Mouse (Mus musculus) cerebellum, postnatal 4 days (tissue): ENCODE measurements at regions not wholly inside any gene's neighbourhood (a gene's known extent, or its start where the extent isn't known, plus 50 kb on each side); places are given as distances from the start of the nearest gene placed in this dataset.

ENCODE experiments used
- DNase-seq, 2 experiments: peaks; one replicate each; pipeline ENCODE4 v3.0.0; 2022; ENCODE audit warnings: low spot score in 2 of 2, mixed read lengths in 1 of 2

- peak in 1 of 2 experiments; percentile 22 for DNase-seq
Observed at GRCm38 (mm10) chr4:89446765-89447487, 136.1 kb upstream of the Cdkn2b start.

GRCm38 (mm10) chr4:89446156-89446716 is 135.4 kb upstream of the Cdkn2b start:
- peak in 1 of 2 experiments; percentile 34 for DNase-seq

- no peak for DNase-seq
Observed at GRCm38 (mm10) chr4:89445214-89446155, 134.6 kb upstream of the Cdkn2b start.

- DNase-seq, result no peak
Observed at GRCm38 (mm10) chr4:89442526-89442925, 131.7 kb upstream of the Cdkn2b start.

GRCm38 (mm10) chr4:89440821-89441220 is 130.0 kb upstream of the Cdkn2b start:
- no peak for DNase-seq

DNA sequence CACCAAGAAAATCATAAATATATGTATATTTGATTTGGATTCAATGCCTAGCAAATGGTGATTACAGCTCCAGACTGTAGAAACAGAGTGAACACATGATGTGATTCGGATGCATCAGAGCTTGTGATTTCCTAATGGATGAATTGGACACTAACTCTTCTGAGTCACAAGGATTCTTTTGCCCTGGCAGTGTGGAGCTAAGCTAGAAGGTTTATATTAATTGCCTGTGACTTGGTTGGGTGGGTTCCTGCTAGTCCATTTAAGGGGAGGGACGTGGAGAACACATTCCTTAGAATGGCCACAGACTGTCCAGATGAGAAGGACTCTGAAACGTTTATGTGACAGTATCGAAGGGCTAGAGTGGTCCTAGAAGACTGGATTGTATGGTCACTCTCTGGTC is 129.5 kb upstream of the Cdkn2b start:
- no peak for DNase-seq

DNA sequence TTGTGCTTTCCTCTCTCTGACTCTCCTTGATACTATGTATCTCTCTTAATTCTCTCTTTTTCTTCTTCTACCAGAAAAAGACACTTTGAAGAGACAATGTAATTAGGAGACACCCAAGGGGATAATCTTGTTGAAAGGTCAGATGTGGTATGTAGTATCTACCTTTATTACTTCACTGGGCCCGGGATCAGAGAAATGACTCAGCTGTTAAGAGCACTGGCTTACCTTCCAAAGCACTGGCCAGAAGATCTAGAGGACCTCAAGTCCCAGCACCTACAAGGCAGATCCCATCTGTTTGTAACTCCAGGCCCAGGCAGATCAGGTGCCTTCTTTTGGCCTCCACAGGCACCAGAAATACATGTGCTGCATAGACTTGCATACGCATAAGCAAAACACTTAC is 127.8 kb upstream of the Cdkn2b start:
- DNase-seq, result no peak

DNA sequence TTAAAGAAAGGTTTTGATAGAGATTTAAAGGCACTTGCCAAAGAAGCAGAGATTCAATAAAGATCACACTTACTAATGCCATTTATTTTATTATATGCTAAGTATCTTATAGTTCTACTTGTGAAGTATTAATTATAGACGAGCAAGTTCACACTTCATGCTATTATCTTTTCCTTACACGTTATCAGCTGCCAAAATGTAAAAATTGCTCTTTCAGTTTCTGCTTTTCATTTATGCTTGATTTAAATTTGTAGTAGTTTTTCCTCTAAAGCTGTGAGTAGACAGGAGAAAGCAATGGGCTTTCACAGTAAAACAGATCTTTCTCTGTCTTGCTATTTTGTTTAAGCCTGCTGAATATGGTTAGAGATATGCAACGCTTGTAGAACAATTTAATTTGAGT is 125.9 kb upstream of the Cdkn2b start:
- no peak for DNase-seq

DNA sequence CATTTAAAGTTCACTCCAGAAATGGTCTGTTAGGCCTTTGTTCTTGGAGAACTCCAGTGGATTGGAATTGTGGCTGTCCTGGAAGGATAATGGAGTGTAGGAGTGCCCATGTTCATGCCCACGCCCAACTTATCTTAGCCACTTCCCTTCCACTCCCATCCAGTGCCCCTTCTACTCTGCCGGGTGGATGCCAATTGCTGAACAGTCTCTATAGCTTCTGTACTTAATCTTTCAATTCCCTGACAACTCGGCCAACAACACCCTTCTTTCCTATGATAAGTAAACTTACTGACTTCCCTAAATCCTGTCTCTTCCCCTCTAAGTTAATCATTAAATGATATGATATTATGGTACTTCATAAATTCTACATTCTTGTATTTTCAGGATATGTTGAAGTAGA is 123.3 kb upstream of the Cdkn2b start:
- no peak for DNase-seq

DNA sequence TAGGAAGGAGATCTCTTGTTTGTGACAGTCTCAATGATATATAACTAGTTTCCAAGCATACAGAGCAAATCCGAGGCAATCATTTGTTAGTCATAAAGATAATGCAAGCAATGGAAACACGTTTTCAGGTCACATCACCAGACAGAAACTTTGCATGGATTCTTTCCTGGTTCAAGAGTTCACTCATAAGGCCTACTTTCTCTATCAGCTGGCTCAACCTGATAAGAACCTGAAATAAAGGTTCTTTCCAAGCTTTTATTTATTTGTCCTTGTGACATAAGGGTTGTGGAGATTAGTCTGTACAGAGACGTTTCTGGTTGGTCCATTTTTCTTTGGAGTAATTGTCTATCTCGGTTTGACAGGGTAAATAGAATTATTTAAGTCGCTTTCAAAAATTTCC is 122.7 kb upstream of the Cdkn2b start:
- DNase-seq, result no peak

DNA sequence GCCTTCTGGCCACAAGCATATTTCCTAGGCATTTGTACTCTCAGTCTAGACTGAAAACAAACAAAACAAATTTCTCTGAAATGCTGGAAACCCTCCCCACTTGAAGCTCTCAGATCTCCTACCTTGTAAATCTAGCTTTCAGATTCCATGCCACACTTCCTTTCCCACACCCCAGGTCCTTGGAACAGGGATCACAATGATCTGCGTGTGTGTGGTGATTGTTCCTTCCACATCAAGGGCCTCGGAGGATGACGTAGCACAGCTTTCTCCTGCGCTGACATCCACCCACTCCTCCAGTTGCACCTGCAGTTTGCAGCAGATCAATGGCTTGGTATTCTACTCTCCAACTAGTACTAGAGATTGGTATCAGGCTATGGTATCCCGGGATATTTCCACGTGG is 120.7 kb upstream of the Cdkn2b start:
- no peak for DNase-seq

GRCm38 (mm10) chr4:89428465-89428864 is 117.6 kb upstream of the Cdkn2b start:
- no peak for DNase-seq

- DNase-seq, result peak in 1 of 2 experiments; percentile 16
Observed at GRCm38 (mm10) chr4:89427345-89428293, 116.8 kb upstream of the Cdkn2b start.

DNA sequence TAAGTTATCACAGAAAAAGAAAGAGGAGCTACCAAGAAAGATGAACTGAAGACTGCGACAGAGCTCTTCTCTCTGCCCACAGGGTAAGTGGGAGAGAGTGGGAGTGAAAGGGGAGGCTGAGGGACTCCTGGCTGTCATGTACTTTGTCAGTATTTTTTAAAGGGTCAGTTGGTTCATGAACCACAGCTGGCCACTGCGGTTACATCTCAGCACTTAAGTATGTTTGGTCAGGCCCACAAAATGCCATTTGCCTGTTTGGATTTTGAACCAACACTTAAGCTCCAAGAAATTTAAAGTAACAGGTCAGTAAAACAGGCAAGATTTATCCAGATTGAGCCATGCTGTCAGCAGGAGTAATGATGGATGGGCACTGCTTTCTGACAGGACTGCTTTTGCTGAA is 115.1 kb upstream of the Cdkn2b start:
- no peak for DNase-seq

GRCm38 (mm10) chr4:89421694-89422354 is 111.0 kb upstream of the Cdkn2b start:
- DNase-seq, result no peak

DNA sequence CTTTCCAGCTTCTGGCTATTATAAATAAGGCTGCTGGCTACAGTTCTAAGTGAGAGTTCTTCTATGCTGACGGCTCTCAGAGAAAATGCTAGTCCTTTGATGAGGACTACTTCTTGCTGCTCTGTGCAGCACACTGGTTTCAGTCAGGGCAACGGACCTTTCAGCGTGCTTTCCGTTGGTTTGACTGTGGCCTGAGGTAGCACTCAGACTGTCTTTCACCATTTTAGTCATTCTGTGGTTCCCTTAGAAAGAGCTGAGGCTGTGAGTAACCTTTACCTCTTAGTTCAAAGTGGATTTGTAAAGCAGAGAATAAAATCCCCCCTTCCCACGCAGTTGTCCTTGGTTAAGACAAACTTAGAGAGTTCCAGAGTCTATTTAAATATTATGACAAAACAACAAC is 110.0 kb upstream of the Cdkn2b start:
- no peak for DNase-seq

GRCm38 (mm10) chr4:89419507-89419906 is 108.7 kb upstream of the Cdkn2b start:
- DNase-seq, result no peak

DNA sequence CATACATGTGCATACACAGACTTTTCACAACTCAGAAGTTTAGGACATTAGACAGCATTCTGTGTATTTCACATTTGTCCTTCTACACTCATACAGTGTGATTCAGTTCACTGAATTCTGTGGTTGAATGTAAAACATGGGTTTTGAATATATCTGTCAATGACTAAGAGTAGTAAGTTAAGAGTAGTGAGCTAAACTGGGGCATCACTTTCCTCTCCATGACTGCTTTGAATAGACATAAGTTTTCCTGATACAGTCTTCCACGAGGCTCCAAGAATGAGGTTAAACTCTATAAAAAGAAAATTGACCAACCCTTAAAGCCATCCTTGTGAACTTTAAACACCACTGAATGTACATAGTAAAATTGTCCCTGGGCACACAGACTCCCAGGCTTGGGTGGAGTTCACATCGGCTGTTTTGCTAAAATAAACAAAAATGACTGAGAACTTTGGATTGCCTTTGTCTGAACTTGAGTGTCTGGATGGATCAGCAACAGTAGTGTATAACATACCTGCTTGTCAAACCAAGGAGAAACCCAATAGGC is 94.9 kb upstream of the Cdkn2b start:
- no peak for DNase-seq

- no peak for DNase-seq
Observed at GRCm38 (mm10) chr4:89403151-89403550, 92.3 kb upstream of the Cdkn2b start.

DNA sequence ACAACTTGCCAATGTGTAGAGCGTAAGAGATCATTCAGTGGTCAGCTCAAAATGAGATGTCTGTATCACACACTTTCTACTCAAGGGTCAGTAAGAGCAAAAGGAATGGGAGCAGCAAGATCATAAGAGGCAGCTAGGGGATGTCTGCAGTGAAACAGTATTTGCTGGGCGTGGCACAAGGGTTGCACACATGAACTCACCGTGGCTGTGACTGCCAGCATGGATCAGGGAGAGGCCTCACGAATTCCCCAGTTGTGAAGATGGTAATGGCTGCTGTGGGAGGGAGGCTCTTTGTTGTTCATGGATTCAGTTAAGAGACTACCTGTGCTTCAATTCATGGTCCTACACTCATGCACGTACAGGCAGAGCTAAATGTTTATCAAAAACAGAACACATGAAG is 91.5 kb upstream of the Cdkn2b start:
- no peak for DNase-seq

DNA sequence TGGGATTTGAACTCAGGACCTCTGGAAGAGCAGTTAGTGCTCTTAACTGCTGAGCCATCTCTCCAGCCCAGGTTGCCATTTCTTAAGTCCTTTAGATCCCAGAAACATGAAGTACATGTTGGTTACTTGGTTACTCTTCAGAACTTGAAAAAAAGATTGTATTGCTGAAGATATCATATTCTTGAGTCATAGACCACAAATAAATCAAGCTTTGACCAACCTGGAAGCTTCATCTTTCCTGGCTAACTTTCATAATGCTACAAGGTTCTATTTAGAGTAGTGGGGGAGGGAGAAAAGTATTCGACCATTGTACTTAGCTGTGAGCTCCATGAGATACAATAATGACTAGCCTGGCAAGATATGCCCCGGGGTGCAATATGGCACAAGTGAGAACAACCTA is 90.9 kb upstream of the Cdkn2b start:
- DNase-seq, result no peak
